Mouse (Mus musculus): ENCODE results near the gene Psmc3.
"Not testable (repeated sequence)": the region's sequence is repeated elsewhere in the genome, so short reads cannot be mapped to it uniquely, and the experiment has no call there.

The Psmc3 gene

GRCm38 (mm10) chr2:91053934-91054382 is at the start of gene Psmc3:
Psmc3 (plus strand) TSS chr2:91054009.
- DNase-seq = peak; percentile 98

GRCm38 (mm10) chr2:91008536-91008935 is 45.3 kb upstream of the Psmc3 start:
- DNase-seq = peak; percentile 35

GRCm38 (mm10) chr2:91013881-91014280 is 39.9 kb upstream of the Psmc3 start:
- DNase-seq = no peak

- peak; percentile 70 for DNase-seq
Observed at GRCm38 (mm10) chr2:91015386-91015785, 38.4 kb upstream of the Psmc3 start.

GRCm38 (mm10) chr2:91018061-91018788 is 35.6 kb upstream of the Psmc3 start:
- peak; percentile 46 for DNase-seq

- no peak for DNase-seq
Observed at GRCm38 (mm10) chr2:91019911-91020310, 33.9 kb upstream of the Psmc3 start.

GRCm38 (mm10) chr2:91022266-91022665 is 31.5 kb upstream of the Psmc3 start:
- DNase-seq = not testable (repeated sequence)

GRCm38 (mm10) chr2:91023131-91023530 is 30.7 kb upstream of the Psmc3 start:
- DNase-seq = no peak

- no peak for DNase-seq
Observed at GRCm38 (mm10) chr2:91023956-91024355, 29.9 kb upstream of the Psmc3 start.

- no peak for DNase-seq
Observed at GRCm38 (mm10) chr2:91025081-91025516, 28.7 kb upstream of the Psmc3 start.

GRCm38 (mm10) chr2:91026491-91026890 is 27.3 kb upstream of the Psmc3 start:
- DNase-seq = no peak

GRCm38 (mm10) chr2:91027391-91028214 is 26.2 kb upstream of the Psmc3 start:
- DNase-seq = no peak

- DNase-seq = no peak
Observed at GRCm38 (mm10) chr2:91031216-91031615, 22.6 kb upstream of the Psmc3 start.

GRCm38 (mm10) chr2:91033000-91033399 is 20.8 kb upstream of the Psmc3 start:
- DNase-seq = no peak

GRCm38 (mm10) chr2:91035385-91035784 is 18.4 kb upstream of the Psmc3 start, which contains the start of gene Rapsn:
Rapsn (plus strand) TSS chr2:91035620.
- no peak for DNase-seq

- no peak for DNase-seq
Observed at GRCm38 (mm10) chr2:91041786-91042185, 12.0 kb upstream of the Psmc3 start.

GRCm38 (mm10) chr2:91042651-91043398 is 11.0 kb upstream of the Psmc3 start:
- no peak for DNase-seq

- no peak for DNase-seq
Observed at GRCm38 (mm10) chr2:91044727-91045126, 9.1 kb upstream of the Psmc3 start.

GRCm38 (mm10) chr2:91045805-91046204 is 8.0 kb upstream of the Psmc3 start:
- not testable (repeated sequence) for DNase-seq

- no peak for DNase-seq
Observed at GRCm38 (mm10) chr2:91047359-91047758, 6.5 kb upstream of the Psmc3 start.

GRCm38 (mm10) chr2:91051917-91052316 is 1.9 kb upstream of the Psmc3 start:
- no peak for DNase-seq

- DNase-seq = no peak
Observed at GRCm38 (mm10) chr2:91052752-91053151, 1.1 kb upstream of the Psmc3 start.

Measured in cerebellum, adult 8-10 months (tissue).